Mouse (Mus musculus) T-helper 17 cell (primary cell): ENCODE measurements around the gene Gm5089.

ENCODE experiments used
- in situ Hi-C, 2 experiments: fragments of 300-600 bp; cut with MboI, MseI; formaldehyde crosslinking; loops; 1 replicate in 1 of 2; 2 replicates in 1 of 2; pipeline ENCODE4 v1.15.1; 2025; ENCODE audit warnings: high pct_unique_total_duplicates in 2 of 2

Gm5089 gene

DNA sequence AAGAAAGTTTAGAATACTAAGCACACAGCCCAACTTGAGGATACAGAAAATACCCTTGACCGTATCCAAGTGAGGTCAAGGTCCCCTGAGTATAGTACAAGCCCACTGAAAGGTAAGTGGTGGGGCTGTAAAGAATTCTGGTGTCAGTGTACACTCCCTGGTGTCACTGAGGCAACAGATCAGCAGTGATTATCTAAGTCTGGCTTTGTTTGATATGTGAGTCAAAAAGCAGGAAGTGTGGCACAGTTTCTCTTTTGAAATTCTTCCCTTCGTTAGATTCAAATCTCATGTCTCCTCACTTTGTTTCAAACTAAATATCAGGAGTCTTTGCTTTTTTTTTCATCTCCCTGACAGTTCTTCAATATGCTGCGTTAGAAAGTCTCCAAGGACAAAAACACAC, 18.4 kb downstream of the Gm5089 start:
- in situ Hi-C loops = no loop called here

DNA sequence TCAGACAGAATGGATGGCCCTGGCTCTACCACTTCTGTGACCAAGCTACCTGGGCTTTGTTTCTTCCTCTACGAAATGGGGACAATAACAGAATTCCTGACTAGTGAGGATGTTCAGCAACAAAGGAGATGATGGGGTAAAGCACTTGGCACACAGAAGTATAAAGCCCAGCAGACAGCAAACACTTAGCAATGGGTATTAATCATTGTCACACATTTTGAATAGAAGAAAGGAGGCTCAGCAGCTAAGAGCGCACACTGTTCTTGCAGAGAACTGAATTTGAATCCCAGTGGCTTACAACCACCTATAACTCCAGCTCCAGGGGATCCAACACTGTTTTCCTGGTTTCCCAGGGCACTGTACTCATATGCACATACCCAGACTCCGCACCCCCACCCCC, 23.3 kb downstream of the Gm5089 start:
- in situ Hi-C loops = no loop called here

DNA sequence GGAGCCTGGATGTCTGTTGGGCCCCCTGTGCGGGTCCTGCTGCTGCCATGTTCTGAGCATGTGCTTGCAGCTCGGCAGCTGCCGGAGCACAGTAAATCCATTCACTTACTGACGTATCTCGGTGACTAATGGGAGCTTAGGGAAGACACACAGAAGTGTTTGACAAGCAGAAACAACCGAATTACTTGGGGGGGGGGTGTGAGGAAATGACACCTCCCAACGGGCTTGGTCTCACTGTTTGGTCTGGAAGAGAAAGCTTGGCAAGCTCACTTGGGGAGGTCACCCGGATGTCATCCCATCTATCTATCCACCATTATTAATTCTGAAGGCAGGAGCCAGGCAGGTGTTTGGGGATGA, 23.7 kb downstream of the Gm5089 start:
- in situ Hi-C loops = no loop called here

DNA sequence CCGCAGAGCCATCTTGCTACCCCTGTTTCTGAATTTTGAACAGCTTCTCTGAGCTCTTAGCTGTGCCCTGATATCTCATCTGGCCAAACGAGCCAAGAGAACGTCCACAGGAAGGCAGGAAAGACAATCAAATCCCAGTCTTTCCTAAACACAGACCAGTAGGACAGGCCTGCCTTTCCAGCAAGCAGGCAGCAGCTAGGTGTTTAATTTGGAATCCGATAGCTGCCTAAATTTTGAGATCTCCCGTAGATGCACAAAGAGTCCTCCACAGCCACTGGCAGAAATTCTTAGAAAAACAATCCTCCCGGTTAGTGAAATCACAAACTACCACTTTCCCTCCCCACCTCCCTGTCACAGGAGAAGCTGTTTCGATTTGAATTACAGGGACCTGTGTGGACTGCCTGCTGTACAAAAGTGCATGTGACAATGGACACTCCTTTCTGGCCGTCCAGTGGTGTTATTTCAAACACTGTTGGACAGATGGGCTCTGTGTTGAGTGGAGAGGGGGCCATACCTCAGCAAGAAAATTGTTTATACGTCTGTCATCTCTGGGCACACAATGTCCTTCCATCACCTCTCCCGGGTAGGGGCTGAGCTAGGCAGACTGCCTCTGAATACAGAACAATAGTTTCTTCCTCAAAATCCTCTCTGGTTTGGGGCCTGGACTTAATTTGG, 24.2 kb downstream of the Gm5089 start:
- in situ Hi-C loops = no loop called here

DNA sequence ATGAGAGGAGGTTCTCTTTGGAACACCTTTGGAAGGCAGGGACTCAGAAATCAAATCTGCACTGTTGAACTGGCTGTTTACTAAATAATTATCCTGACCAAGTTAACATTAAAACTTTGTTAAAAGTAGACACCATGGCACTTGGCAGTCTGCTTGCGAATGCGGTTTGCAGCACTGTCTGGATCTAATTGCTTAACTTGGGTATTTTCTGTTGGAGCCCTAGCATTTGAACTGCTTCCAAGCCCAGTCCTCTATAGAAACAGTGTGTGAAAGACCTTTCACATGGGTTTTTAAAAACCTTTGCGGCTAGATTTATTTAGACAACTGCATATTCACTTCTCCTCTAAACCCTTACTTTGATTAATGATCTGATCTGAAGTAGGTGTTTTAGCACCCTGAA, 26.5 kb downstream of the Gm5089 start:
- in situ Hi-C loops = loop anchor here in 1 of 2 experiments (5.0 kb wide), 1 partner anchor 82 kb away; no protein-coding TSS in a partner anchor

DNA sequence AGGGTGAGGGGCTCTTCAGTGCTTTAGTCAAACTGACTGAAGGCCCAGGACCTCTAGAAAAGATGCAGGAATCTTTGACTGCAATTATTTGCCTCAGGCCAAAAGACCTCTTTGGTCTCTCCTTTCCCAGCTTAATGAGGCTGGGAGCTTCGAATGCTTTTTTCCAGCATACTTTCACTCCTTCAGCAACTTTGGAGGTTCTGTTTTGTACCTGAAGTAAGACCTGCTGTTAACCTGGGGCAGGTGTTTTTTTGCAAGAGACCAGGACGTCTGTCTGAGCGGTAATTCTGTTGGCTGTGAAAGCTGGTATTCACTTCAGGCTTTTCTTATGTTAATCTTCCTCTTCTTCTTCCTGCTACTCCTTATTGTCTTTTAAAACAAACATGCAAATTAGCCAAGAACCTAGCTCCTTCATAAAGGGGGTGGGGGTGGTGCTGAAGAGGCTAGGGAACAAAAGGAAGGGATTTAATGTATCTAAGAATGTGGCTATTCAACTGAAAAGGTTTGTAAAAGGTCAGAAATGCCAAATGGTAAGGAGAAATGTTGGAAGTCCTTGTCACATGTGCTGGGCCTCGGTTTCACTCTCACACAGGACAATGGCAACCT, 34.6 kb downstream of the Gm5089 start:
- in situ Hi-C loops = no loop called here

DNA sequence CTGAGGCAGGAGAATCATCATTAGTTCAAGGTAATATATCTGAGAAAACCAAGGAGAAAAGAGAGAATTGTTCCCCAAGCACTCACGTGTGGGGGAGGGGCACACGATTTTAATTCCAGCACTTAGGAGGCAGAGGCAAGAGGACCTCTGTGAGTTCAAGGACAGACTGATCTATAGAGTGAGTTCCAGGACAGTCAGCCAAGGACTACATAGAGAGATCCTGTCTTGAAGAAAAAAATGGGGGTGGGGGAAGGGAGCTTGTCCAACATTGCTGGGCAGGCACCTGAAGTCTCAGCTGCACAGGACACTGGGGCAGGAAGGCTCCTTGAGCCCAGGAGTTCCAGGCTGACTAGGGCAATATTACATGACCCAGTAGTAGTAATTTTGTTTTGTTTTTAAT, 36.1 kb downstream of the Gm5089 start:
- in situ Hi-C loops = no loop called here

DNA sequence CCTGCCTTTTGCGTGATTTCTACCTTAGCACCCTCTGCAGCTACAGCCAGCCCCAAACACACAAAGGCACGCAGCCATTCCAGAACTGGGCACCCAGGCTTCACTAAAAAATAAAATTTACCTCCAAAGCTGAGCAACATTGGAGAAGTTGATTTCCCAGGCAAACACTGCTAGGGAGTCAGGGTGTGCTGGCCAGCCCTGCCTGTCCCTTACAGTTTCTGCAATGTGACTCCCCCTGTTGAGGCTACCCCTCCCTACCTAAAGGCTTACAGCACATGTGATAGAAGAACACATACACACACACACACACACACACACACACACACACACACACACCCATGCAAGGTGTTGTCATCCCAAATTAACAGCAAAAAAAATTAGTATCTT, 37.4 kb downstream of the Gm5089 start:
- in situ Hi-C loops = no loop called here

DNA sequence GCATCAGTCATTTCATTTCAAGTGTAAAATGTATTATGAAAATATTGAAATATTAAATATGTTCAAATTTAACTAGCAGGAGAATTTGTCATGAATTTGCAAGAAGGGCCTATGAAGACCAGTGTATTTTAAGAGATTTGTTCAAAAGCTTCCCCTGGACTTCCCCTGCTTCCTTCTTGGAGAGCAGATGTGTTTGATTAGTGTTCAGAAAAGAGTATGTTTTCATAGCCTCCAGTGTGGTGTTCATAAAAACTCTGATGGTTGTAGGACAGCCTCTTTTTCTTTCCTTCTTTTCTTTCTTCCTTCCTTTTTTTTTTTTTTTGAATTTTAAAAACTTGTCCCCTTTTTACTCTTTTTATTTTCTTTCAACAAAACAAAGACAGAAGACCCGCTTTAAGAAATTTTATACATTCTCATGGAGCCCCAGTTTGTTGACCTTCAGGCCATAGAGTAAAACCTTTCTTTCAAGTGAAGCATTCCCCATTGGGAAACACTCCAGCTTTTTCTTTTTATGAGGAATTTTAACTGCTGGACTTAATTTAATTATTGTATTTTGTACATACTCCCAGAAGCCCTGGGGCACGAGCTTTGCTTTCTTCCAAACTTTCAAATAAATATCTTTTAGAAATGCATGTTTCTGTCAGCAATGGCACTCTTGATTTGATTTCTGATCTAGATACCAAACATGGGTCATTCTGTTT, 37.9 kb downstream of the Gm5089 start:
- in situ Hi-C loops = no loop called here

DNA sequence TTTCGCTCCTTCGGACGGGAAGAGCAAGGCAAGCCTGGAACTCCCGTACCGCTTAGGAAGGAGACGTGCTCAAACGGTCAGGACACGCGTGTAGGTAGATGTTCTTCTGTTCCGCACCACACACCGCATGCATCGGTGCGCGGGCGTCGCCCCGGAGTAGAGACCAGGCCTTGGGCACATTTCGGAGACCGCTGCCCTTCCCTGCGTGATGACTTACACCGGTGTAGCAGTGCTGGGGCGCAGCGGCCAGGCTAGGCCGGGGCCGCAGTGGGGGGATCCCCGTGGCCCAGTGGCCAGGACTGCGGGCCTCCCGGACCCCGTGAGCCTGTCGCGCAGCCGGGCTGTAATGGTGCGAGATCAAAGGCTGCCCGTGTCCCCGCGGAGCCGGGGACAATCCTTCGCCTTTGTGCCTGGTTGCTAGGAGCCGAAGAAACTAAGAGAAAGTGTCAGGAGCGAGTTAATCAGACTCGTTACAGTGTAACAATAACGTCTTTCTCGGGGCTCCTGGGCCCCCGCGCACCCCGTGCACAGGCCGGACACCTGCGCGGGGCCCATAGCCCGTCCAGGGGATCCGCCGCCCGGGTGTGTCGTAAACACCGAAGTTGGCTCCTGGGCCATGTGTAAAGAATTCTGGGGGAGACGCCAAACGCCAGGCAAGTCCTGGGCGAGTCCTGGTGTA, 44.2 kb downstream of the Gm5089 start:
- in situ Hi-C loops = no loop called here

DNA sequence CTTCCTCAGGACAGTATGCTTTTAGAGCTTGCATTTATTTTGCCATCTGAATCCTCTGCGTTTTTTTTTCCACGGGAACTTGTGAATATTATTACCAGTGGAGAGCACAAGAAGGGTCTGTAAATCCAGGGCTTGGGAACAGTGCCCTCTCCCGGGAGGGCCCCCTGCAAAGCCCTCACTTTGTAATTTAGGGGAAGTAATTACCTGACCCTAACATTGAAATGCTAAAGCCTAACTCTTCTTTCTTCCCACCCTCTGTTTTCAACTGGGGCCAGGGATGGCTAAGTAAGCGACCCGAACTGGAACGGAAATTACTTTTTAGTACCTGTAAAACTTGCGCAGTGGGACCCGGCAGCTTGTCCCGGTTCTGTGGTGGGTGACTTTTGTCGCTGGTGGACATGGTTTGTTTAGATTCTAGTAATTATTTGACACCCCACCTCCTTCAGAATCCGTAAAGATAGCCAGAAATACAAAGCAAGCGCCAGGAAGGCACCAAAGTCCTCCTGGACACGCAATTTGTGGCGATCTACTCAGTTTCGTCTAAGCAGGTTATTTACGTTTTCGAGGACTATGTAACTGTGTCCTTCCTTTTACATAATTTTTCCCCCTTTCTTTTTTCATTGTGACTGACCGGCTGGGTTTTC, 44.9 kb downstream of the Gm5089 start:
- in situ Hi-C loops = no loop called here

DNA sequence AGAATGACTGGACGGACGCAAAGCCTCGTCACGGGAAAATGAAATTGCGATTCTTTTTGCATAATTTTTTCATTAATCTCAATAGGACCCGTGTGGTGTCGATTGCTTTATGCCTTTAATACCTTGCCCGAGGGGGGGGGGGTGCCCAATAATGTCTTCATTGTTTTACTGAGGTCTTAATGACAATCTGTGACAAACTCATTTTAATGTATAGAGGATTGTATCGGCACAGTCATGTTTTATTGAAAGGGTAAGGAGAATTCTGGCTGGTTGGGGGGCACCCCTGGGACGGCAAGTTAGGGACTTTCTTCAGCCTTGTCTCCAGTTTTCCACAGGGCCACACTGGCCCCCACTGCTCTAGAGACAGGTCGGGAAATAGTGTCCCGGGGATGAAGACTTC, 45.7 kb downstream of the Gm5089 start:
- in situ Hi-C loops = no loop called here

DNA sequence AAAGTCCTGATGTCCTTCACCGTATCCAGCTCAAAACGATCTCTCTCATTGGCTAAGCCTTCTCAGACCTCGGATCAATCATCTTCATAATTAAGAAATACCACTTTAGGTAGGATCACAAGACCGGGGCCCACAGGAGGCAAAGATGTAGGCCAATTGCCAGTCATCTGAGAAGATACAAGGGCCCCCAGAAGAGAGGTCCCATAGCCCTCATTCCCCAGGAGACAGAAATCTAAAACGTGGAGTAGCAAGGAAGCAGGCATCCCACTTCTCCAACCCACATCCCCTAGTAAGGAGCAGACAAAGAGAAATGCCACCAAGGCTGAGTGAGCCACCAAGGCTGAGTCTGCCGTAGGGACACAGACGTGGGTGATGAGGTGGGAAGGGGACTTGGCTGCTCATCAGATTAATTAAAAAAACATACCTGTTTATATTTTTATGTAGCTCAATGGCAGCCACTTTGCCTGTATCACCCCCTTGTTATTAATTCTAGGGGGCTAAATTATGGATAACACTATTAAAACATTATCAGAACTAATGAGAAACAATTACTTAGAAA, 46.2 kb downstream of the Gm5089 start:
- in situ Hi-C loops = no loop called here

DNA sequence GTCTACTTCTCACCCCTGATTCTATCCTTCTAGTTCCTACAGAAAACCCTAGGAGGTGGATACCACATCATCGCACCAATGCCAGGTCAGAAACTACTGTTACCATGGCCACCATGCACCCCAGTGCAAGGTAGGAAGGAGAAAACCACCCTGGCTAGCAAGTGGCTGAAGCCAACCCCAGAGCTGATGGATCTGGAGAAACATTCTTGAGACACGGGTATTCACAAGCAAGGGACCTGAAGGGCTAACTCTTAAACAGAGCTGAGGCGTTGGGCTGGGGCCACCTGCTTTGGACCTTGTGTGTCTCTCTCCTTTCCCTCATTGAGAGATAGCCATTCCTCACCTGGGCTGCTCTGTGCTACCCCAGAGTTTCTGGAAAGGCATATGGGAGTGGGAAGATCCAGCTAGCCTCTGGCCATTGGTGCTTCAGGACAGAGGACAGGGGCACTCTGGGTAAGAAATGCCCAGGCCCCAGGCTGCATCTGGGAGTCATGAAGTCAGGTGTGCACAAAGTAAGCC, 47.4 kb downstream of the Gm5089 start:
- in situ Hi-C loops = no loop called here

DNA sequence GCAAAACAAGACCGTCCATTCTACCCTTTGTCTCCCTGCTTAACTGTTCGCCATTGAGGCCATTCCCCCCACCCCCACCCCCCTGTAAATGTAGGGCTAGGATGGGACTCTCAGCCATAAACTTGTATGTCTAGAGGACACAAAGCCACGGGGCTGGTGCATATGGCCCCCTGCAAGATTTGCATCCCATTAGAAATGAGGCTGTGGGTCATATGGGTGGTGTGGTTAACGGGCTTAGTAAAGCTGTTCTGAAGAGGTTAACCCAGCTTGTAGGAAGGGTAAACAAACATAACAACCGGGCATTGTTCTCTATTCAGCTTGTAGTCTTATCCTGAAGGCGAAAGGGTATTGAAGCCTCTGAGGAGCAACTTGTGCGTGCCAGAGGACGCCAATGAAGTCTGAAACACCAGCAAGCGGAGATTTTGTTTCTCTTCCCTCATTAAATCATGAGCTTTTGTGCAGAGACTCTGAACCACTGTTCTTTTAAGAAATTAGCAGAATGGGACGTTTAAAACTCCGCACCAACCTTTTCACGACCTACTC, 48.1 kb downstream of the Gm5089 start:
- in situ Hi-C loops = no loop called here

DNA sequence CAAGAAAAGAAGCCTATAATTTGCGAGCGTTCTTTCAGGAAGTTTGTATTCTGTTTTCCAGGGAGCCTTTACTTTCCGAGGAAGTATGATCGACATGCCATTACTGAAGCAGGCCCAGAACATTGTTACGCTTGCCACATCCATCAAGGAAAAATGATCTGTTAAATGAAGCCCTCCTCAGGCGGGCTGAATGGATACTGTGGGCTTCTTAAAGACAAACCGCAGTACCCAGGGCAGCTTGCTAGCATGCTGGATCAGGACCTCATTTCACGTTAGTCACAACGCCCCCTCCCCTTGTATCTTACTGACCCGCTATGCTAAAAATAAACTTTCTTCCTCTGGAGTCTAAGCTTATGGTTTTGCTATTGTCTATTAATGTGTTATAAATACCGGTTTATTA, 49.0 kb downstream of the Gm5089 start:
- in situ Hi-C loops = no loop called here

DNA sequence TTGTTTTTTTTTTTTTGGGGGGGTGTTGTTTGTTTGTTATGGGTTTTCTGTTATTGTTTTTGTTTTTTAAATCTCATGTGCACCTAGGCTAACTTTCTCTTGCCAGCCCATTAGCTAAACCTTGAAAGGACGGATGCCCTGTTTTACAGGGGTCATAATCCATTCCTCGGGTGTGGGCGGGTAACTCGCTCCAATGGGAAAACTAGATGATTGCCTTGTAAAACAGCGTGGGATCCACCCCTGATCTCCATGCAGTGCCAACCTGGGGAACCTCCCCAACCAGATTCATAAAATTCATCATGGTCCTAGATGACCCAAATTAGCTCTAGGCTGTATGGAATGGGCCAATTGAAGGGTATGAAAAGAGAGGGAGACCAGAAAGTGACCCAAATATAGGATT, 51.0 kb downstream of the Gm5089 start:
- in situ Hi-C loops = loop anchor here in 1 of 2 experiments (10.0 to 25.0 kb wide), 2 partner anchors 325 to 912 kb away; no protein-coding TSS in a partner anchor

DNA sequence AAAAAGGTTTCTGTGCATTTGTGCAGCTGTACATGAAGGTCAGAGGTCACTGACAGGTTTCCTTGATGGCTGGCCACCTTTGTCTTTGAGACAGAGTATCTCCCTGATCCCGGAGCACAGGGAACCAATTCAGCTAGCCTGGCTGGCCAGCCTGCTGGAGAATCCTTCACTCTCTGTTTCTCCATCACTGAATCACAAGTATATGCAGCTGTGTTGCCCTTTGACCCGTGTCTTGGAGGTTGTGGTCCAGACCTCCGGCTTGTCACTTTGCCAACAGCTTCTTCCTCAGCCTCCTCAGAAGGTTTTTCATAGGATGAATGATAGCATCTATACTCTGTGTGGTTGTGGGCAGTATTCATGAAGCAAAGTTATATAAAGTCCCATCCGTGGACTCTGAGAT, 52.2 kb downstream of the Gm5089 start:
- in situ Hi-C loops = loop anchor here in 1 of 2 experiments (10.0 to 25.0 kb wide), 2 partner anchors 324 to 914 kb away; no protein-coding TSS in a partner anchor

DNA sequence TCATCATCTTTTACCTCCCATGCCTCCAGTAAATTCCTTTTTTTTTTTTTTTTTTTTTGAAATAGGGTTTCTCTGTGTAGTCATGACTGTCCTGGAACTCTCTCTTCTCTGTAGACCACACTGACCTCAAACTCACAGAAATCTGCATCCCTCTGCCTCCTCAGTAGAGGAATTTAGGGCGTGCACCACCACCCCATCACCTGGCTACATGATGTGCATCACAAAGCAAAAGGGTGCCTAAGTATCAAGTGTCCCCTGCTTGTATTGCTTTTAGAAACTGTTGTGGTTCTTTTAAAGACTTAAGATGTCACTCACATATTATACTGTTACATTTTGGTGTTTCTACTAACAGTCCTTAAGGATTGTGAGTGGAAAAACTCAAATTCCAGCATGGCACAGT, 57.8 kb downstream of the Gm5089 start:
- in situ Hi-C loops = loop anchor here in 1 of 2 experiments (10.0 to 25.0 kb wide), 2 partner anchors 318 to 919 kb away; no protein-coding TSS in a partner anchor

DNA sequence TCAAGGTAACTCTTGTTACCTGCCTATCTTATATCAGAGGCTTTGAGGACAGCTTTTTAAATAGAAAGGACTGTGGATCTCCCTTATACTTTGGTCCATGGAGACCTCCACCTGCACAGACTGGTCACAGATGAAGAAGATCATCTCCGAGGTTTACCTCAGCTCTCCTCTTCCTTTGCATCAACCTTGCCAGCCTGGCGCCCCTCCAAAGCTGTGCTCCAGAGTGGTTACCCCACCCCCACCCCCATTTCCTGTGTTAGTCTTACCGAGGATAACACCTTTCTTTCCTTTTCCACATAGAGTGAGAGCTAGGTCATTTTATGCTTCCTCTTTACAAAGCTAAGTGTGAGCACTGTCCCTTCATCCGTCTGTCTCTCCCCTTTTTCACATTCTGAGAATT, 60.0 kb downstream of the Gm5089 start:
- in situ Hi-C loops = loop anchor here in 1 of 2 experiments (10.0 to 25.0 kb wide), 2 partner anchors 316 to 921 kb away; no protein-coding TSS in a partner anchor
